Mouse (Mus musculus) forebrain, embryonic 10.5 days (tissue): Measurements from ENCODE around the gene Unc13a. TPM values are rescaled to one million over a fixed set of nuclear protein-coding genes. Genes with fewer than 3 reads are reported as not detected.

Experiments used
- DNase-seq: peaks from one replicate; pipeline ENCODE4 v3.0.0-alpha.2; 2017; ENCODE audit warnings: low spot score; ENCODE audit errors: extremely low spot score
- H3K27ac ChIP-seq: fragments of 300-500 bp; sonication (generic); 2 replicates; pipeline ENCODE4 v1.5.1; 2016; ENCODE audit warnings: mild to moderate bottlenecking
- H3K27me3 ChIP-seq: fragments of 300-500 bp; sonication (generic); 2 replicates; pipeline ENCODE4 v1.6.1; 2016; ENCODE audit warnings: mild to moderate bottlenecking; ENCODE audit not compliant: poor library complexity, severe bottlenecking
- H3K36me3 ChIP-seq: fragments of 300-500 bp; sonication (generic); replicated peaks from 2 replicates; pipeline ENCODE4 v1.6.1; 2016; ENCODE audit warnings: mild to moderate bottlenecking, moderate library complexity
- H3K4me1 ChIP-seq: fragments of 300-500 bp; sonication (generic); 2 replicates; pipeline ENCODE4 v1.6.1; 2016
- H3K4me3 ChIP-seq: fragments of 300-500 bp; sonication (generic); 2 replicates; pipeline ENCODE4 v1.5.1; 2016; ENCODE audit warnings: mild to moderate bottlenecking, moderate library complexity
- H3K9me3 ChIP-seq: fragments of 300-500 bp; sonication (generic); 2 replicates; pipeline ENCODE4 v1.6.1; 2016; ENCODE audit warnings: mild to moderate bottlenecking, moderate library complexity
- WGBS: fragments of 180-500 bp; shearing (Covaris S2); methylation state at CpG from one replicate; pipeline ENCODE4 v1.1.7; 2016; 5-methylcytosine and 5-hydroxymethylcytosine counted together
- polyA plus RNA-seq: library from polyadenylated mRNA; unstranded; fragments of >200 nt; fragmentation: Nextera tagmentation; extraction: Ambion mirVana; gene quantifications from 2 replicates; pipeline ENCODE4 v1.2.1, GENCODE M21; 2016

Unc13a gene
- polyA plus RNA-seq, 1 experiment from 2014 or later = 3.3 TPM

DNA sequence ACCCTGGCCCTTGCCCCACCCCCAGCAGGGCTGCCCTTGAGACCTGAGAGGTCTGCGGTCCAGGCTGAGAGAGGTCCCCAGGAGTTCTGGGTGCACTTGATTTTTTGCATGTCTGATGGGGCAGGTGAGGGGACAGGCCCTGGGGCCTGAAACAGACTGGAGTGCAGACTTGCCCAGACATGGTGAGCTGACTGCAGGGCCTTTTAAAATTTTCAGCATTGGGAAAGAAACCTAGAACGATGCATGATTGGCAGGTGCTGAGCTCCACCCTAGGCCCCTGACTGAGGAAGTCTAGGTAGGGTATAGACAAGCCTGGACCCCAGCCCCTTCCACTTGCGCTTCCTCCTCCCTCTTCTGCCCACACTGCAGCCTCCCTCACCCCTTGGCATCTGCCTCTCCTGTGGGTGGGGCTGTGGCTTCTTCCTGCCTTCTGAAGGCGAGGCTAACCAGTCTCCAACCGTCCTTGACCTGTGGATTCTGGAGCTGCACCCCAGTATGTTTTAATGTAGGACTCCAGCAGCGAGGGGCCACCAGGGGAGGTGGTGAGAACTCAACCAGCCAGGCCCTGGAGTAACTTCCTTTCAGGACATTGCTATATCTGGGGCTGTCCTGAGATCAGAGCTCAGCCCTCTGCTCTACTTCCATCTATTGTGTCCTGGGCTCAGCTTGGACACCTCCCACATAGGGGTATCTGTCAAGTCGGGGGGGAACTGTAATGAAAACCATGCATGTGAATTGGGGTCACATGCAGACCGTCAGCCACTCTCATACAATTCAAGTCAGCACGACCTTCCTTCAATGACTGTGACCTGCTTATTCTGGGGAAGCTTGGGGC, 44.1 kb downstream of the Unc13a start:
- 54% methylated on average over 9 of the region's 9 CpGs for WGBS
- DNase-seq = no peak
- Histone ChIP-seq H3K27me3 (peaks cover 44% of the 10 kb centered on the region), H3K9me3 (peaks cover 14% of the 10 kb centered on the region), H3K27ac (peak overlapping the region; percentile 3; the same call in 1 of the 2 replicates), H3K4me1 (peaks cover 36% of the 10 kb centered on the region), H3K4me3 (no peak overlapping the region), H3K36me3 (peaks cover 38% of the 10 kb centered on the region)

DNA sequence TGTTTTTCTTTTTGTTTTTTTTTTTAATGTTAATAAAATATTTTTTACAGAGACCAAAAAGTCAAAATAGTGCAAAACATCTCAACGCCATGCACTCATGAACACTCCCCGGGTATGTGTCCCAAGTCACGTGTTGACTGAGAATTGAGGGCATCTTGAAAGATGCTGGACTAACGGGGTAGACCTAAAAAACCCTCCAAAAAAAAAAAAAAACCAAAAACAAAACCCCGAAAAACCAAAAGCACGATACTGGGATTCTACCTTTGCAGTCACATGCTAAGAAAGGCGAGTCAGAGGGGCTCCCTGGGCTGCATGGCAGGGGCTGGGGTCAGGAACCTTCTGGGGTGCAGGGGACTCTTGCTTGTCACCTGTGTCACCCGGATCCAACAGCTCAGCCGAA, 44.8 kb downstream of the Unc13a start:
- no peak overlapping the region for H3K4me3 ChIP-seq
- peaks cover 37% of the 10 kb centered on the region for H3K27me3 ChIP-seq
- H3K36me3 ChIP-seq = peaks cover 45% of the 10 kb centered on the region
- peaks cover 36% of the 10 kb centered on the region for H3K4me1 ChIP-seq
- 86% methylated on average over 9 of the region's 9 CpGs for WGBS
- peaks cover 17% of the 10 kb centered on the region for H3K9me3 ChIP-seq
- no peak overlapping the region for H3K27ac ChIP-seq
- DNase-seq = no peak

DNA sequence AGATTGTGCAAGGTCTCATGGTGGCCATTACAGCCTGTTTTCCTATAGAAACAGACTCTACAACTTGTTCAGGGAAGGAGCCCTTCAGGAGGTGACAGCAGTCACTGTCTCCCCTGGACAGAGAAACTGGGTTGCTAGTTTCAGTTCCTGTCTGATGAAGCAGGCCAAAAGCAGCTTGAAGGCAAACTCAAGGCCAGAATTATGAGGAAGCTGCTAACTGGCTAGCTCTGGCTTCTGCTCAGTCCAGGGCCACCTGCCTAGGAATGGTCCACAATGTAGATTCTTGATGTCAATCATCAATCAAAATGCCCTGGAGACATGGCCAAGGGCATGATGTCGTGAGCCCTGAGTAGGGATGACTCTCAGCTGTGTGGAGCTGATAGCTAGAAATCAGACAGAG, 46.5 kb downstream of the Unc13a start:
- WGBS = 85% methylated on average over 1 of the region's 1 CpGs
- Histone ChIP-seq H3K36me3 (peaks cover 62% of the 10 kb centered on the region), H3K27ac (no peak overlapping the region), H3K27me3 (peaks cover 20% of the 10 kb centered on the region), H3K4me3 (no peak overlapping the region), H3K4me1 (peaks cover 31% of the 10 kb centered on the region), H3K9me3 (peaks cover 22% of the 10 kb centered on the region)
- no peak for DNase-seq

DNA sequence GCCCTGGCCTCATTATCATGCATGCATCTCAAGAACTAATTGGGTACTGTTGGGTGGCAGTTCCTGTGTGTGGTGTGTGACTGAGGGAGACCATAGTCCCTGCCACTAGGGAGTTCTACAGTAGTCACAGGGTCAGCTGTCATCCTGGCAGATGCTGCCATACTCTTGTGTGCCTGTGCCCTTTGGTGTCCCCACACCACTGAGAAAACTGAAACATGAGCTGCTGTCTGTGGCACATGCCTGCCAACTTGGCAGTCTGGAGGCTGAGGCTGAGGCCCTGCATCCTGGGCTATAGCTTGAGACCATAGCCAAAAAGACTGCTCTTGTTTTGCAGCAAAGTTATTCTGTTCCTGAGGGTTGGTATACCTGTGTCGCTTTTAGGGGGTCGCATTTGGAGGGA, 51.8 kb downstream of the Unc13a start:
- peaks cover 22% of the 10 kb centered on the region for H3K9me3 ChIP-seq
- H3K36me3 ChIP-seq = peaks cover 97% of the 10 kb centered on the region
- no peak overlapping the region for H3K4me3 ChIP-seq
- WGBS = 100% methylated on average over 2 of the region's 2 CpGs
- no peak for DNase-seq
- H3K4me1 ChIP-seq = no peaks in the 10 kb centered on the region
- no peak overlapping the region for H3K27ac ChIP-seq
- no peaks in the 10 kb centered on the region for H3K27me3 ChIP-seq

DNA sequence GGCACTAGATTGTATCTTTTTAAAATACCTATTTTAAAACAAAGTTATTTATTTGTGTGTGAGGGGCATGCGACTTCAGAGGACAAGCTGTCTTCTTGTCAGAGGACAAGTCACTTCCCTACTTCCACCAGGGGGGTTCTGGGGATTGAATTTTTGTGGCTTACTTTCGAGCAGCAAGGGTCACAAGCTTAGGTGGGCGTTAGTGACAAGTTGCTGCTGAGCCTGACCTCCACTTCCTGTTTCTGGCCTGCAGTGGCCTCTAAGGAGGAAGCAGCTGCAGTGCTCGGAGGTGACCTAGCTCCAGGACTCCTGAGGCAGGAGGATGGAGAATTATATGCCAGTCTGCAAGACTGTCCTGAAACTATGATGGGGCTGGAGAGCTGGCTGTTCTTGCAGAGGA, 58.1 kb downstream of the Unc13a start:
- Histone ChIP-seq H3K4me3 (no peak overlapping the region), H3K4me1 (peaks cover 23% of the 10 kb centered on the region), H3K36me3 (peaks cover 58% of the 10 kb centered on the region), H3K27ac (no peak overlapping the region), H3K9me3 (no peaks in the 10 kb centered on the region), H3K27me3 (no peaks in the 10 kb centered on the region)
- DNase-seq = no peak
- 70% methylated on average over 4 of the region's 4 CpGs for WGBS

DNA sequence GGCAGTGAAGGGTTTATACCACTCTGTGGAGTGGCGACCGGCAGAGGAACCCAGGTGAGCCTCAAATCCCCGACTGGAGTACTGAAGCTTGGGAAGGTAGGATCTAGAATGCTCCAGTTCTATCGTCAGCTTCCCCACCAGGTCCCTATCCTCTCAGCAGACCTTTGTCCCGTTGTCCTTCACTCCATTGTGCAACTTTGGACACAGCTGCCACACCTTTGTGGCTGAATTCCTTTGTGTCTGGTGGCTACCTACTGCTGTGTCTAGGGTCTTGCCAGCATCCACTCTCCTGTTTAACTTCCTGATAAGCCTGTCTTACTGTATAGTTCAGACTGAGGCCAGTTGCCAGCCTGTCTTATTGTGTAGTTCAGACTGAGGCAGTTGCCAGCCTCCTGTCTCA, 59.4 kb downstream of the Unc13a start:
- DNase-seq = no peak
- Histone ChIP-seq H3K9me3 (no peaks in the 10 kb centered on the region), H3K4me3 (peak overlapping the region; percentile 95), H3K36me3 (peaks cover 45% of the 10 kb centered on the region), H3K27me3 (no peaks in the 10 kb centered on the region), H3K27ac (no peak overlapping the region), H3K4me1 (peaks cover 23% of the 10 kb centered on the region)
- 38% methylated on average over 5 of the region's 5 CpGs for WGBS

DNA sequence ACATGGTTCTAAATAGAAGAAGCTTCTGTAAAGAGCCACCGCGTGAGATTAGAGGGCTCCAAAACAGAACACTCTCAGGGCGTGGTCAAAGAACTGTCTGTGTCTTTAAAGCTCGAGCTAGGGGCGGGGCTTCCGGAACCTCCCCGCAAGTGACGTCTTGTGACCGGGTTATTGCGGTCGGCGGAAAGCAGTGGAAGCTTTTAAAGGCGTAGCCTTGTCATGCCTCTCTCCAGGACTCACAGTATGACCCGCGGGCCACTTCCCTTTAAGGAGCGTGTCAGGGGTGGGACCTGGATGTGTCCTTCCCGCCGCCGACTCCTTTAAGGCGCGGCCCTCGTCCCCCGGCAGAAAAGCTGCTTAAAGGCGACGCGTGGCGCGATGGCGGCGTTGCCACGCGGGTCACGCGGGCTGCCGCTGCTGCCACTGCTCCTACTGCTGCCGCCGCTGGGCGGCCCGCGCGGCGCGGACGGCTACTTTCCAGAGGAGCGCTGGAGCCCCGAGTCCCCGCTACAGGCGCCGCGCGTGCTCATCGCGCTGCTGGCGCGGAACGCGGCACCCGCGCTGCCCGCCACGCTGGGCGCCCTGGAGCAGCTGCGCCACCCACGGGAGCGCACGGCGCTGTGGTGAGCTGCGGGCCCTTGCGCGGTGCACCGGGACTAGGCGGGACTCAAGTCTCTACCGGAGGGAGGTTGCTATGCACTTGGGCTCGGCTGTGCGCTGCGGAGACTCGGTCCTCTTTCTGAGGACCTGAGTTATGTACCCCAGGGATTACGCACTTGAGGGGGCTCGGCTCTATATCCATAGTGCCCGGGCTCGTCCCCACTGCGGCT, 60.5 kb downstream of the Unc13a start, which contains the start of gene Colgalt1:
TSS of gene Colgalt1 (plus strand) at position 177 of the 830 bp plus-strand sequence.
- Histone ChIP-seq H3K4me3 (peak within 1 kb of the TSS; percentile 95), H3K9me3 (no peaks in the 10 kb centered on the region), H3K36me3 (peaks cover 34% of the 10 kb centered on the region), H3K4me1 (peaks cover 23% of the 10 kb centered on the region), H3K27me3 (no peaks in the 10 kb centered on the region), H3K27ac (peak within 1 kb of the TSS; percentile 91)
- WGBS = under 1% methylated on average over 82 of the region's 82 CpGs
- DNase-seq = peak; percentile 97

DNA sequence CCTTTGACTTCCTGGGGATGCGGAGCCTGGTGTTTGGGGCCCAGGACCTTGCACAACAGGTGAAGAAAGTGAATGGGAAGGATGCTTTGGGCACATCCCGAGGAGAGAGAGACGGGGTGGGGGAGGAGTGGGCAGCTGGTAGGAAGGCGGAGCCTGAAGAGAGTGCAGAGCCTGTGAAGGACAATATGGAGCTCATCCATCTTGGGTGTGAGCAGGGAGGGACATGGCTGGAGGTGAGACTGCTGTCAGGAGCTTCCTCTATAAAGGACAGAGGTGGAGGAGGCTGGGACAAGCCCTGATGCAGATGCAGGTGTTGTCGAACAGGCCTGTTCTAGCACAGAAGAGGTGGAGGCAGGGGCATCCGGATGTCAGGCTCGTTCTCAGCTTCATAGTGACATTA, 67.5 kb downstream of the Unc13a start:
- 56% methylated on average over 7 of the region's 7 CpGs for WGBS
- Histone ChIP-seq H3K9me3 (no peaks in the 10 kb centered on the region), H3K27me3 (peaks cover 65% of the 10 kb centered on the region), H3K27ac (no peak overlapping the region), H3K4me3 (no peak overlapping the region), H3K36me3 (peaks cover 15% of the 10 kb centered on the region), H3K4me1 (peaks cover 21% of the 10 kb centered on the region)
- DNase-seq = no peak

DNA sequence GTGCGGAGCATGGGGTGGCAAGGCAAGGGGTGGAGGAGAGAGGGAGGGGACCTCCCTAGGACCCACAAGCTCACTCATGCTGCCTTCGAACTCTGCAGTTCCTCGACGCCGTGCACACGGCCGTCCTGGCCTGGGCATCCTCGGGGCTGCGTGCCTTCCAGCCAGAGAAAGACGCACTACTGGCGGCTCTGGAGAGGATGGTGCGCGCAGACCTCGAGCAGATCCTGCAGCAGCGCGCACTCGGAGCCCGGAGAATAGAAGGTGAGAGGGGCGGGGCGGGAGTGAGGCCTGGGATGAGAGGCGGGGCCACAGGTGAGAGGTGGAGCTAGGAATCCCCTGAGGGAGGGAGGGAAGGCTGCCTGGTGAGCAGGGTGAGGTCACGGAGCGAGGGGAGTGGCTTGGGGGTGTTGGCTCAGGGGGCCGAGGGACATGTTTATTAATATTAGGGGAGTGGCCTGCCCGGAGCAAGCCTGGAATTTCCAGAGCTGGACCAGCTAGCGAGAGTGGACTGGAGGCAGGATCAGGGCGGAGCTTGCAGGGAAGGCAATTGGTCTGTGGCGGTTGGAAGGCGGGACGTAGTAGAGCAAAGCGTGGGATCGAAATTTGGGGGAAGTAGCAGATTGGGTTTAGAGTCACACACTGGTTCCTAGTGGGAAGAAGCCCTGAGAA, 68.8 kb downstream of the Unc13a start:
- H3K27me3 ChIP-seq = peaks cover 68% of the 10 kb centered on the region
- peak overlapping the region; percentile 47 for H3K4me3 ChIP-seq
- 1% methylated on average over 32 of the region's 32 CpGs for WGBS
- H3K36me3 ChIP-seq = peaks cover 17% of the 10 kb centered on the region
- H3K4me1 ChIP-seq = peaks cover 21% of the 10 kb centered on the region
- peak overlapping the region; percentile 48; the same call in 1 of the 2 replicates for H3K27ac ChIP-seq
- peak; percentile 62 for DNase-seq
- H3K9me3 ChIP-seq = no peaks in the 10 kb centered on the region

DNA sequence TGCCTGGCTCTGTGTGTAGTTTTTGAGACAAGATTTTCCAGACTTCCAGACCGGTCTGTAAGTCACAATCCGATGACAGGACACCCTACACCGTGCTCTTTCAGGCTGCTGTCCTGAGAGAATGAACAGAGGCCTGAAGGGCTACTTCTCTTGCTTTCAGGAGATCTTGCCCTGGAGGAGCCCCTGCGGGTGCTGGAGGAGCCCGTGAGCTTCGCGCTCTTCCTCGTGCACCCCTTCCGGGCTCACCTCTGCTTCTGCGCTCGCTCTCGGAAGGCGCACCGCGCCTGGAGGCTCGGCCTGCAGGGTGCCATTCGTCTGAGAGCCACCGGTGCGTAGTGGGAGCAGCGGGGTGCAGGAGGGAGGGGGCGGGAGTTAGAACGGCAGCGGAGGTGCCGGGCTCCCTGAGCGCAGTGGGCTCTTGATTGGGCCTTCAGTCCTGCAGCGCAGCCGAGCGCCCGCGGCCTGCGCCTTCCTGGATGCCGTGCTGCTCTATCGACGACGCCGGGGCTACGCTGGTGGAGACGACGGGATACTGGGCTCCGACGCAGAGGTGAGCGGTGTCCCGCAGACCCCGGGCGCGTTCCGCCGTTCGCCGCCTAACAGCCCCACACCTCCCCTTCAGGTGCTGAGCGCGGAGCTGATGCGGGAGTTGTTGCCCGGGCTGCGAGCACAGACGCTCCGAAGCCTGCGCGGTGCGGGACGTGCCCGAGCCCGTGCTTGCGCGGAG, 69.5 kb downstream of the Unc13a start:
- DNase-seq = no peak
- H3K27ac ChIP-seq = peak overlapping the region; percentile 48
- 3% methylated on average over 65 of the region's 65 CpGs for WGBS
- peak overlapping the region; percentile 47 for H3K4me3 ChIP-seq
- H3K4me1 ChIP-seq = peaks cover 21% of the 10 kb centered on the region
- H3K36me3 ChIP-seq = peaks cover 17% of the 10 kb centered on the region
- H3K27me3 ChIP-seq = peaks cover 68% of the 10 kb centered on the region
- H3K9me3 ChIP-seq = no peaks in the 10 kb centered on the region

DNA sequence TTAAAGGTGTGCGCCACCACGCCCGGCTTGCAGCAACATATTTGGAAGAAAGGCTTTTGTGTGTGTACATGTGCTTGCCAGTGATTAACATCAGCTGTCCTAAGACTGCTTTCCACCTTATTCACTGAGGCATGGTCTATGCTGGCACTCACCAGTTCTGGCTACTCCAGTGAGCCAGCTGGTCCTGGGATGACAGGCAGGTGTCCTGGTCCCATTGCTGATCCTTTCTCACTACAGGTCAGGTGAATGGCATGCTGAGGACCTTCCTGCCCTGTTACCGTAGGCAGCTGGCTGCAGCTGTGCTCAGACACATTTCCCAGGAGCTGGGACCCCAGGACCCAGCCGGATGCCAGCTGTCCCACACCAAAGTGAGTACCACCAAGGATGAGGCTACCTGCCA, 72.7 kb downstream of the Unc13a start:
- H3K27me3 ChIP-seq = peaks cover 51% of the 10 kb centered on the region

DNA sequence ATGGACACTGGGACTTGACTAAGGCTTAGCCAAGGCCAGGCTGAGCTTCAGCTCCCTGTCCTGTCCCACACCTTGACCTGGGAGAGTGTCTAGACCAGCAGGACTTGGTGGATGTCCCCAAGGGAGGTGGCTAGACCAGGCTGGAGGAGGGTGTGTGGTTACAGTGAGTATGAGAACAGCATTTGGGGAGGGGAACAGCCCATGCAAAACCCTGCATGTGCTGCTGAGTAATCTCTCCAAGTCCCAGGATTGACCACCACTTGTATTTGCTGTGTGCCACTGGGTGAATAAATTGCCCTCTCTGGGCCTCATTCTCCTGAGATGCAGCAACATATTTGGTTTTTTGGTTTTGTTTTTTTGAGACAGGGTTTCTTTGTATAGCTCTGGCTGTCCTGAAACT, 73.2 kb downstream of the Unc13a start:
- peaks cover 43% of the 10 kb centered on the region for H3K4me1 ChIP-seq
- peaks cover 47% of the 10 kb centered on the region for H3K27me3 ChIP-seq
- no peak overlapping the region for H3K4me3 ChIP-seq
- no peaks in the 10 kb centered on the region for H3K9me3 ChIP-seq
- no peak for DNase-seq
- H3K27ac ChIP-seq = no peak overlapping the region
- peaks cover 42% of the 10 kb centered on the region for H3K36me3 ChIP-seq

More for the DNA sequence above, 72.7 kb downstream of the Unc13a start:
- H3K4me1 ChIP-seq = peaks cover 42% of the 10 kb centered on the region
- H3K27ac ChIP-seq = no peak overlapping the region
- no peak for DNase-seq
- peaks cover 38% of the 10 kb centered on the region for H3K36me3 ChIP-seq
- H3K9me3 ChIP-seq = no peaks in the 10 kb centered on the region
- 95% methylated on average over 5 of the region's 5 CpGs for WGBS
- no peak overlapping the region for H3K4me3 ChIP-seq
